Mouse (Mus musculus) intestine, postnatal 0 days (tissue): ENCODE data around the gene Slc26a11. TPM values are rescaled to one million over a fixed set of nuclear protein-coding genes. Genes with fewer than 3 reads are reported as not detected.

ENCODE experiments used
- ATAC-seq: fragments of 200-750 bp; cut with Nextera tagmentation; 2 replicates; pipeline ENCODE4 v1.8.0; 2017; ENCODE audit warnings: mild to moderate bottlenecking, moderate TSS enrichment, moderate library complexity
- H3K27ac ChIP-seq: fragments of 300-500 bp; sonication (generic); 2 replicates; pipeline ENCODE4 v1.5.1; 2014; ENCODE audit warnings: mild to moderate bottlenecking, low read depth, low read length, moderate library complexity
- H3K27me3 ChIP-seq: fragments of 300-500 bp; sonication (generic); replicated peaks from 2 replicates; pipeline ENCODE4 v1.6.1; 2014; ENCODE audit warnings: low read length, mixed read lengths; ENCODE audit not compliant: control insufficient read depth, insufficient read depth
- H3K36me3 ChIP-seq: fragments of 300-500 bp; sonication (generic); 2 replicates; pipeline ENCODE4 v1.6.1; 2014; ENCODE audit warnings: mild to moderate bottlenecking, moderate library complexity; ENCODE audit not compliant: control insufficient read depth, insufficient read depth
- H3K4me1 ChIP-seq: fragments of 300-500 bp; sonication (generic); replicated peaks from 2 replicates; pipeline ENCODE4 v1.6.1; 2014; ENCODE audit warnings: antibody characterized with exemption, low read length, mixed read lengths; ENCODE audit not compliant: control insufficient read depth, insufficient read depth
- H3K4me2 ChIP-seq: fragments of 300-500 bp; sonication (generic); replicated peaks from 2 replicates; pipeline ENCODE4 v1.6.1; 2014; ENCODE audit warnings: low read depth, mild to moderate bottlenecking, moderate library complexity
- H3K4me3 ChIP-seq: fragments of 300-500 bp; sonication (generic); 2 replicates; pipeline ENCODE4 v1.5.1; 2014; ENCODE audit warnings: low read depth, low read length
- H3K9ac ChIP-seq: fragments of 300-500 bp; sonication (generic); 2 replicates; pipeline ENCODE4 v1.6.1; 2014; ENCODE audit warnings: mild to moderate bottlenecking, low read depth, low read length
- H3K9me3 ChIP-seq: fragments of 300-500 bp; sonication (generic); 2 replicates; pipeline ENCODE4 v1.6.1; 2016; ENCODE audit warnings: mixed run types; ENCODE audit not compliant: control insufficient read depth
- CTCF ChIP-seq: sonication (generic); IDR thresholded peaks from 2 replicates; pipeline ENCODE4 v1.5.1; 2016; ENCODE audit warnings: low read depth, mild to moderate bottlenecking, control low read depth, antibody characterized with exemption, moderate library complexity
- WGBS: fragments of 180-500 bp; shearing (Covaris S2); extraction: QIAGEN DNeasy Blood & Tissue Kit; methylation state at CpG from one replicate; pipeline ENCODE4 v1.1.7; 2014; 5-methylcytosine and 5-hydroxymethylcytosine counted together
- polyA plus RNA-seq: library from polyadenylated mRNA; unstranded; fragments of >200 nt; fragmentation: Nextera tagmentation; extraction: Ambion mirVana; gene quantifications from 2 replicates; pipeline ENCODE4 v1.2.1, GENCODE M21; 2015

The Slc26a11 gene
- polyA plus RNA-seq, 1 experiment from 2014 or later: 6.7 TPM

GRCm38 (mm10) chr11:119338271-119339059 lies 16.9 kb upstream of the Slc26a11 start:
- Histone ChIP-seq H3K27ac (no peak overlapping the region), H3K9me3 (no peaks in the 10 kb centered on the region), H3K4me1 (no peaks in the 10 kb centered on the region), H3K9ac (no peak overlapping the region), H3K4me3 (no peak overlapping the region), H3K27me3 (no peaks in the 10 kb centered on the region), H3K4me2 (no peak overlapping the region), H3K36me3 (peaks cover 16% of the 10 kb centered on the region; the same call in 1 of the 2 replicates)
- WGBS: 83% methylated on average over 10 of the region's 10 CpGs
- no peak for ATAC-seq
- no peak for TF ChIP-seq CTCF

GRCm38 (mm10) chr11:119339179-119339578 lies 16.2 kb upstream of the Slc26a11 start:
- Histone ChIP-seq H3K4me2 (no peak overlapping the region), H3K9ac (no peak overlapping the region), H3K27me3 (no peaks in the 10 kb centered on the region), H3K36me3 (peaks cover 14% of the 10 kb centered on the region; the same call in 1 of the 2 replicates), H3K9me3 (no peaks in the 10 kb centered on the region), H3K27ac (no peak overlapping the region), H3K4me1 (no peaks in the 10 kb centered on the region), H3K4me3 (no peak overlapping the region)
- WGBS: 59% methylated on average over 5 of the region's 5 CpGs
- TF ChIP-seq CTCF: no peak
- no peak for ATAC-seq

- 4% methylated on average over 5 of the region's 5 CpGs for WGBS
- no peaks in the 10 kb centered on the region for H3K9me3 ChIP-seq
- no peak overlapping the region for H3K9ac ChIP-seq
- no peaks in the 10 kb centered on the region for H3K4me1 ChIP-seq
- no peak overlapping the region for H3K4me3 ChIP-seq
- ATAC-seq: no peak
- H3K4me2 ChIP-seq: no peak overlapping the region
- peak; percentile 91 for TF ChIP-seq CTCF
- H3K27ac ChIP-seq: no peak overlapping the region
- H3K27me3 ChIP-seq: no peaks in the 10 kb centered on the region
- H3K36me3 ChIP-seq: peaks cover 19% of the 10 kb centered on the region; the same call in 1 of the 2 replicates
These were observed 15.7 kb upstream of the Slc26a11 start for GRCm38 (mm10) chr11:119339637-119340036.

- H3K27me3 ChIP-seq: no peaks in the 10 kb centered on the region
- ATAC-seq: no peak
- 82% methylated on average over 8 of the region's 8 CpGs for WGBS
- H3K9ac ChIP-seq: no peak overlapping the region
- H3K4me3 ChIP-seq: no peak overlapping the region
- no peaks in the 10 kb centered on the region for H3K9me3 ChIP-seq
- H3K4me1 ChIP-seq: no peaks in the 10 kb centered on the region
- H3K27ac ChIP-seq: no peak overlapping the region
- no peak for TF ChIP-seq CTCF
- peaks cover 23% of the 10 kb centered on the region for H3K36me3 ChIP-seq
- no peak overlapping the region for H3K4me2 ChIP-seq
These were observed 11.2 kb upstream of the Slc26a11 start for GRCm38 (mm10) chr11:119344178-119344577.

- no peak overlapping the region for H3K9ac ChIP-seq
- no peak overlapping the region for H3K4me2 ChIP-seq
- peaks cover 29% of the 10 kb centered on the region for H3K36me3 ChIP-seq
- 64% methylated on average over 6 of the region's 6 CpGs for WGBS
- no peak overlapping the region for H3K27ac ChIP-seq
- no peaks in the 10 kb centered on the region for H3K9me3 ChIP-seq
- no peaks in the 10 kb centered on the region for H3K4me1 ChIP-seq
- H3K4me3 ChIP-seq: no peak overlapping the region
- H3K27me3 ChIP-seq: no peaks in the 10 kb centered on the region
- ATAC-seq: no peak
- no peak for TF ChIP-seq CTCF
These were observed 10.5 kb upstream of the Slc26a11 start for GRCm38 (mm10) chr11:119344865-119345264.

- no peaks in the 10 kb centered on the region for H3K9me3 ChIP-seq
- H3K9ac ChIP-seq: no peak overlapping the region
- no peak overlapping the region for H3K27ac ChIP-seq
- H3K27me3 ChIP-seq: no peaks in the 10 kb centered on the region
- no peak overlapping the region for H3K4me2 ChIP-seq
- H3K4me1 ChIP-seq: no peaks in the 10 kb centered on the region
- peaks cover 34% of the 10 kb centered on the region for H3K36me3 ChIP-seq
- TF ChIP-seq CTCF: no peak
- no peak for ATAC-seq
- 86% methylated on average over 4 of the region's 4 CpGs for WGBS
- no peak overlapping the region for H3K4me3 ChIP-seq
These were observed 8.2 kb upstream of the Slc26a11 start for GRCm38 (mm10) chr11:119347125-119347524.
